9 mouse cellular contexts compared by ENCODE assay signal in genomic region chr11:115749834-115750233, GRCm38 (mm10).
"Had no signal": no experiment of that assay in that cellular context is flagged by ENCODE, and none has a peak within 500 bp of the region (broad histone marks: within the 10 kb centered on the region; RNA-seq: fewer than 3 reads in every experiment).

No protein-coding gene starts in this region.

- DNase-seq: kidney, postnatal 14 days; left cerebral cortex, postnatal 4 days; lung, embryonic 14.5 days; lung, postnatal 10 days; lung, postnatal 4 days; midbrain, embryonic 14.5 days; right cerebral cortex, adult 18-20 months; right cerebral cortex, postnatal 25 days; thymus, postnatal 36 days had no signal
